In the genomic region with DNA sequence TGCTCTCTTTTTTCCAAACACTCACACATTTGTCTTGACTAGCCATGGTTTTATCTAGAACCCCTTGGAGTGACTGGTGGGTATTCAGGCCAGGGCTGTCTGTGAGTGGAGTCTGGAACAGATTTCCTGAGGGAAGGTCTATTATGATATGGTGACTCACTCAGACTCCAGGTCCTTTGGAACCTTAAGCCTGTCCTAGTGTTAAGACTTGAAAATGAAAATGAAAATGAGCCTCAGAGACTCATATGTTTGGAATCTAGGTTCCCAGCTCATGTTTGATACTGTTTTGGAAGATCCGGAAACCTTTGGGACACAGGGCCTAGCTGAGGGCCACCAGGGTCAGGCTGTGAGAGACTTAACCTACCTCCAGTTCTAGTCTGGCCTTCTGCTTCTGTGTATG, we compare ENCODE assay signal across 23 mouse cellular contexts. TPM values are rescaled to one million over a fixed set of nuclear protein-coding genes. Genes with fewer than 3 reads are reported as not detected.
"Had no signal": no experiment of that assay in that cellular context is flagged by ENCODE, and none has a peak within 500 bp of the region (broad histone marks: within the 10 kb centered on the region; RNA-seq: fewer than 3 reads in every experiment).

No protein-coding gene starts in this region.

- H3K9me3 ChIP-seq: midbrain, embryonic 13.5 days; midbrain, embryonic 15.5 days; neural tube, embryonic 12.5 days; stomach, embryonic 15.5 days had no signal

- H3K4me1 ChIP-seq: neural tube, embryonic 12.5 days; stomach, embryonic 15.5 days had no signal

- H3K36me3 ChIP-seq: lung, embryonic 15.5 days; midbrain, embryonic 13.5 days; midbrain, embryonic 15.5 days; neural tube, embryonic 12.5 days; stomach, embryonic 15.5 days had no signal

- ATAC-seq: liver, postnatal 0 days; lung, postnatal 0 days; midbrain, embryonic 13.5 days; midbrain, embryonic 15.5 days had no signal

- H3K4me3 ChIP-seq: lung, embryonic 15.5 days; megakaryocyte, embryonic 14.5 days; midbrain, embryonic 13.5 days; midbrain, embryonic 15.5 days; neural tube, embryonic 12.5 days; stomach, embryonic 15.5 days had no signal

- H3K4me2 ChIP-seq: lung, embryonic 15.5 days; midbrain, embryonic 11.5 days; midbrain, embryonic 13.5 days; midbrain, embryonic 15.5 days; neural tube, embryonic 12.5 days; stomach, embryonic 15.5 days had no signal

- H3K27me3 ChIP-seq: lung, embryonic 15.5 days; midbrain, embryonic 13.5 days; midbrain, embryonic 15.5 days; neural tube, embryonic 12.5 days; stomach, embryonic 15.5 days had no signal

- DNase-seq: liver, postnatal 0 days; lung, adult 2 months; lung, postnatal 14 days; lung, postnatal 36 days; right cerebral cortex, postnatal 14 days; thymus, adult 2 months; thymus, postnatal 25 days; thymus, postnatal 4 days had no signal

- H3K9ac ChIP-seq: liver, postnatal 0 days; lung, embryonic 15.5 days; midbrain, embryonic 13.5 days; midbrain, embryonic 15.5 days; neural tube, embryonic 12.5 days; stomach, embryonic 15.5 days had no signal

- H3K27ac ChIP-seq: lung, embryonic 15.5 days; macrophage; midbrain, embryonic 13.5 days; midbrain, embryonic 15.5 days; neural tube, embryonic 12.5 days; stomach, embryonic 15.5 days; stomach, postnatal 0 days had no signal

RNA-seq across cellular contexts. Expression of a gene that starts 11.9 kb away (rescaled TPM):
- total RNA-seq: megakaryocyte progenitor cell, adult 5-6 weeks; neutrophil, adult 5-6 weeks had no signal
- polyA plus RNA-seq: midbrain, embryonic 15.5 days had no signal

RNA-seq across cellular contexts. Expression of a gene that starts 44.1 kb away (rescaled TPM):
- total RNA-seq: megakaryocyte progenitor cell, adult 5-6 weeks; midbrain, postnatal 0 days; monocyte, adult 5-6 weeks had no signal
- polyA plus RNA-seq: liver, postnatal 0 days; lung, adult 2 months; macrophage; midbrain, embryonic 11.5 days; midbrain, embryonic 13.5 days; midbrain, embryonic 15.5 days; midbrain, postnatal 0 days; spleen, adult 2 months; thymus, adult 2 months had no signal
